Mouse (Mus musculus) E14TG2a.4 (cell line): ENCODE data around the gene Ttc28.

Experiments used
- CTCF ChIP-seq: conservative IDR thresholded peaks from 2 replicates; pipeline ENCODE4 v1.5.1; 2014; ENCODE audit warnings: low read length
- POU5F1 ChIP-seq: IDR thresholded peaks from 2 replicates; pipeline ENCODE4 v1.6.1; 2014; ENCODE audit warnings: low read length, borderline replicate concordance

- TF ChIP-seq CTCF (no peak), POU5F1 (no peak)
Measured at GRCm38 (mm10) chr5:111235131-111235530, 355.5 kb downstream of the Ttc28 start.
